Mouse (Mus musculus) midbrain, embryonic 16.5 days (tissue): ENCODE results near the gene Smad9. TPM values are rescaled to one million over a fixed set of nuclear protein-coding genes. Genes with fewer than 3 reads are reported as not detected.

Source experiments
- ATAC-seq: fragments of 200-750 bp; cut with Nextera tagmentation; 2 replicates; pipeline ENCODE4 v1.8.0; 2017; ENCODE audit warnings: moderate TSS enrichment
- H3K27ac ChIP-seq: fragments of 300-500 bp; sonication (generic); 2 replicates; pipeline ENCODE4 v1.5.1; 2014; ENCODE audit warnings: mild to moderate bottlenecking, low read length, mixed read lengths
- H3K27me3 ChIP-seq: fragments of 300-500 bp; sonication (generic); 2 replicates; pipeline ENCODE4 v1.6.1; 2014; ENCODE audit warnings: low read depth, low read length, mixed read lengths; ENCODE audit not compliant: control insufficient read depth, insufficient read depth
- H3K36me3 ChIP-seq: fragments of 300-500 bp; sonication (generic); 2 replicates; pipeline ENCODE4 v1.6.1; 2014; ENCODE audit warnings: mild to moderate bottlenecking, low read length, moderate library complexity, mixed read lengths; ENCODE audit not compliant: control insufficient read depth, insufficient read depth
- H3K4me1 ChIP-seq: fragments of 300-500 bp; sonication (generic); 2 replicates; pipeline ENCODE4 v1.6.1; 2014; ENCODE audit warnings: mild to moderate bottlenecking, low read length, mixed read lengths; ENCODE audit not compliant: control insufficient read depth, insufficient read depth
- H3K4me2 ChIP-seq: fragments of 300-500 bp; sonication (generic); 2 replicates; pipeline ENCODE4 v1.6.1; 2014; ENCODE audit warnings: mild to moderate bottlenecking, low read length, mixed read lengths
- H3K4me3 ChIP-seq: fragments of 300-500 bp; sonication (generic); 2 replicates; pipeline ENCODE4 v1.5.1; 2014; ENCODE audit warnings: low read depth, mild to moderate bottlenecking, low read length, moderate library complexity, mixed read lengths
- H3K9ac ChIP-seq: fragments of 300-500 bp; sonication (generic); 2 replicates; pipeline ENCODE4 v1.6.1; 2014; ENCODE audit warnings: low read depth, low read length, mixed read lengths
- H3K9me3 ChIP-seq: fragments of 300-500 bp; sonication (generic); replicated peaks from 2 replicates; pipeline ENCODE4 v1.6.1; 2014; ENCODE audit warnings: mild to moderate bottlenecking, low read length, mixed read lengths; ENCODE audit not compliant: control insufficient read depth, poor library complexity, severe bottlenecking
- WGBS: fragments of 180-500 bp; shearing (Covaris S2); extraction: QIAGEN DNeasy Blood & Tissue Kit; methylation state at CpG from one replicate; pipeline ENCODE4 v1.1.7; 2014; 5-methylcytosine and 5-hydroxymethylcytosine counted together
- polyA plus RNA-seq: library from polyadenylated mRNA; unstranded; fragments of >200 nt; fragmentation: Nextera tagmentation; extraction: Ambion mirVana; gene quantifications from 2 replicates; pipeline ENCODE4 v1.2.1, GENCODE M21; 2015

The Smad9 gene
- polyA plus RNA-seq, 1 experiment from 2014 or later, result 0.55 TPM

GRCm38 (mm10) chr3:54813418-54813988 is 58.1 kb downstream of the Smad9 start:
- Histone ChIP-seq H3K36me3 (no peaks in the 10 kb centered on the region), H3K4me3 (no peak overlapping the region), H3K4me2 (no peak overlapping the region), H3K9ac (no peak overlapping the region), H3K27ac (no peak overlapping the region), H3K9me3 (no peaks in the 10 kb centered on the region), H3K4me1 (no peaks in the 10 kb centered on the region), H3K27me3 (no peaks in the 10 kb centered on the region)
- 55% methylated on average over 6 of the region's 6 CpGs for WGBS
- no peak for ATAC-seq

GRCm38 (mm10) chr3:54814622-54815021 is 59.2 kb downstream of the Smad9 start:
- H3K9me3 ChIP-seq, result no peaks in the 10 kb centered on the region
- no peak overlapping the region for H3K9ac ChIP-seq
- H3K4me3 ChIP-seq, result no peak overlapping the region
- H3K27me3 ChIP-seq, result no peaks in the 10 kb centered on the region
- ATAC-seq, result no peak
- H3K4me2 ChIP-seq, result no peak overlapping the region
- no peak overlapping the region for H3K27ac ChIP-seq
- H3K4me1 ChIP-seq, result no peaks in the 10 kb centered on the region
- no peaks in the 10 kb centered on the region for H3K36me3 ChIP-seq
- WGBS, result 85% methylated on average over 6 of the region's 6 CpGs

DNA sequence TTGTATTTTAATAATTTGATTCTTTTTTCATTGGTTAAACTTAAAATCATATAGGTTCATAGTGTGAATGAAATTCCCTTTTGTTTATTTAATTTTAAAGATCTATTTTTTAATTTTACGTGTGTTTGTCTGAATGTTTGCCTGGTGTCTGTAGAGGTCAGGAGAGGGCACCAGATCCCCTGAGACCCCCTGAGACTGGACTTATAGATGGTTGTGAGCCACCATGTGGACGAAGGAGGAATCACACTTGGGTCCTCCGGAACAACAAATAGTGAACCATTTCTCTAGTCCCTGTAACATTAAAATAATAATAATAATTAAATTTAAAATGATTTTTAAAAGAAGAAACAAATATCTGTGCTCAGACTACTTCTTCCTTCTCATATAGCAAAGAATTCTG is 59.9 kb downstream of the Smad9 start:
- 32% methylated on average over 3 of the region's 3 CpGs for WGBS
- no peaks in the 10 kb centered on the region for H3K9me3 ChIP-seq
- H3K4me2 ChIP-seq, result no peak overlapping the region
- no peak overlapping the region for H3K9ac ChIP-seq
- H3K27ac ChIP-seq, result no peak overlapping the region
- H3K4me3 ChIP-seq, result no peak overlapping the region
- ATAC-seq, result no peak
- no peaks in the 10 kb centered on the region for H3K27me3 ChIP-seq
- H3K36me3 ChIP-seq, result no peaks in the 10 kb centered on the region
- no peaks in the 10 kb centered on the region for H3K4me1 ChIP-seq

DNA sequence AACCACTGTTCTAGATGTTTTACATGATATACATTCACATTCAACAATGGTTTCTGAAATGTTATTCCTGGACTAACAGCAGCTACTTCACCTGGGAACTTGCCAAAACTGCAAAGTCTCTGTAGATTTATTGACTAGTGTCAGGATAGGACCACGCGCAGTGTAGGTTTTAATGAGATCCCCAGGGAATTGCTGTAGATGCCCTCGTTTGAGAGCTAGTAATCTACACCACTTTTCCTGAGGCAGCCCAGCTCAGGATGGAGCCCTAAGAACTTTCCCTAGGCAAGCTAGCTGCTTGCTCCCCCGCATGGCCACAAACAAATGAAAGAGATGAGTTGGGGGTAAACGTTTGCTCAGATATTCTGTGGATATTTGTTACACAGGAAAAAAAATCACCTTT is 67.1 kb downstream of the Smad9 start:
- Histone ChIP-seq H3K27ac (no peak overlapping the region), H3K27me3 (no peaks in the 10 kb centered on the region), H3K4me2 (no peak overlapping the region), H3K36me3 (no peaks in the 10 kb centered on the region), H3K9ac (no peak overlapping the region), H3K4me1 (no peaks in the 10 kb centered on the region), H3K4me3 (no peak overlapping the region), H3K9me3 (no peaks in the 10 kb centered on the region)
- WGBS, result 56% methylated on average over 5 of the region's 5 CpGs
- ATAC-seq, result 0 out of 2 replicates have a peak, but pooled peaks have one; percentile 56

GRCm38 (mm10) chr3:54832491-54832890 is 77.1 kb downstream of the Smad9 start:
- Histone ChIP-seq H3K36me3 (no peaks in the 10 kb centered on the region), H3K4me1 (no peaks in the 10 kb centered on the region), H3K4me2 (no peak overlapping the region), H3K27ac (no peak overlapping the region), H3K4me3 (no peak overlapping the region), H3K27me3 (no peaks in the 10 kb centered on the region), H3K9ac (no peak overlapping the region), H3K9me3 (no peaks in the 10 kb centered on the region)
- ATAC-seq, result no peak
- 93% methylated on average over 3 of the region's 3 CpGs for WGBS

DNA sequence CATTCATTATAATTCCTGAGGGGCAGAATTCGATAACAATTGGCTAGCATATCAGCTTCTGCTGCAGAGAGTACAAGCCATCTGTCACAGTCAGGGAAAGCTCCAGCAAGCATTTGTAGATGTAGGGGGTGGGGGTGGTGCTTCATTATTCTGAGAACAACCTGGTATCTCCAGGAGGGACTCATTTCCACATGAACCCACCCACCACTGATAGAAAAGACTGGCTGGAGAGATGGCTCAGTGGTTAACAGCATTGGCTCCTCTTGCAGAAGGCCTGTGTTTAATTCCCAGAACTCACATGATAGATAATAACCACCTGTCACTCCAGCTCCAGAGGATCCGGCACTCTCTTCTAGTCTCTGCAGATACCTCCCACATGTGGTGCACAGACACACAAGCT is 80.0 kb downstream of the Smad9 start:
- no peaks in the 10 kb centered on the region for H3K9me3 ChIP-seq
- H3K4me2 ChIP-seq, result no peak overlapping the region
- no peaks in the 10 kb centered on the region for H3K4me1 ChIP-seq
- no peak overlapping the region for H3K27ac ChIP-seq
- H3K4me3 ChIP-seq, result no peak overlapping the region
- H3K9ac ChIP-seq, result no peak overlapping the region
- WGBS, result 41% methylated on average over 2 of the region's 2 CpGs
- H3K27me3 ChIP-seq, result no peaks in the 10 kb centered on the region
- no peaks in the 10 kb centered on the region for H3K36me3 ChIP-seq
- no peak for ATAC-seq

Other genes with a start within 250 kb of the Smad9 start
- gene Supt20, start 62.8 kb upstream of the Smad9 start, polyA plus RNA-seq, result 89.9 and 97.6 TPM in 2 replicates
- gene Gm21958, start 41.2 kb upstream of the Smad9 start, polyA plus RNA-seq, result 1.3 TPM in 1 of 2 replicates, not detected in the other
- gene Exosc8, start 20.2 kb upstream of the Smad9 start, polyA plus RNA-seq, result 69.5 and 76.0 TPM in 2 replicates
- gene Alg5, start 20.0 kb upstream of the Smad9 start, polyA plus RNA-seq, result 46.5 and 50.0 TPM in 2 replicates
- gene Rfxap, start 52.2 kb downstream of the Smad9 start, polyA plus RNA-seq, result 42.2 and 42.3 TPM in 2 replicates
- 1.5 and 1.9 TPM in 2 replicates for gene Sertm1, start 160.3 kb downstream of the Smad9 start, polyA plus RNA-seq